Mouse (Mus musculus): ENCODE data around the gene Vwa8. TPM values are rescaled to one million over a fixed set of nuclear protein-coding genes. Genes with fewer than 3 reads are reported as not detected.
"Not testable (repeated sequence)": the region's sequence is repeated elsewhere in the genome, so short reads cannot be mapped to it uniquely, and the experiment has no call there.

Gene Vwa8
- total RNA-seq, 2 experiments from 2014 or later: 29.4 to 31.0 TPM

DNA sequence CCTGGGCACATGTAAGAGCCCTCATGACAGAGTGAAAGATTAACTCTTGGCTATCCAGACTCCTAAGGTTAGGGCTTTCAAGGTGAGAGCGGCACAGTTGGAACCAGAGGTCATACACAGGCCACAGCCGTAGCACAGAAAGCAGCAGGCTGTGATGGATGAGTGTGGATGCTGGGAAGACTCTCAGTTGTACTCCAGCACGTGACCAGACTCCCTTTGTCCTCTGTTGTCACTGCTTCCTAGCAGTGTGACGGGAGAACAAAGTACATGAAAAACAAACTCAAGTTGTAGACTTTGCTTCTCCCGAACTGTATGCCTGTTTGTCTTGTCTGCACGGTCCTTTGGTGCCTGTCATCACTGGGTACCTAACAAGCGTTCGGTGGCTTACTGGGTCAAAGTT is 1.8 kb downstream of the Vwa8 start:
- no peak for TF ChIP-seq CTCF (conservative IDR thresholded peaks at IDR 0.05)
- Histone ChIP-seq H3K27ac (peak overlapping the region; percentile 84), H3K4me3 (no peak overlapping the region)
- DNase-seq (ENCODE audit: low spot score in 2 of 2): no peak

DNA sequence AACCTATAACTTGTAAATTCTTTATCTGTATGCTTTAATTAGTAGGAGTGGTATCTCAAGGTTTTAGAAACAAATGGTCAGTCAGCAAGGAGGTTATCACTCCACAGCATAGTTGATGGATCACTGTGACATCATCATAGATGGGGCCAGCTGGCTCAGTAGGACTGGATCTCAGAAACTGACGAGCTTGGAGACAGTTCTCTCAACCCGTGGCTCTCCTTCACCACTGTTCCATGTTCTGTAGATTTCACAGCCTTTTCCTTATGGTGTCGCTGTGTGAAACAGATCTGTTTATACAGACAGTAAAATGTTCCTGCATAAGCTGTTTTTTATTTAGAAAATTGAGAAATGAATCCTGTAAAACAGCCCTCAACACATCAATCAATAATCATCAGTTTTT is 2.5 kb downstream of the Vwa8 start:
- peak; percentile 52 for TF ChIP-seq CTCF (conservative IDR thresholded peaks at IDR 0.05)
- Histone ChIP-seq H3K4me3 (no peak overlapping the region), H3K27ac (peak overlapping the region; percentile 84)
- DNase-seq (ENCODE audit: low spot score in 2 of 2): peak in 1 of 2 experiments; percentile 24

DNA sequence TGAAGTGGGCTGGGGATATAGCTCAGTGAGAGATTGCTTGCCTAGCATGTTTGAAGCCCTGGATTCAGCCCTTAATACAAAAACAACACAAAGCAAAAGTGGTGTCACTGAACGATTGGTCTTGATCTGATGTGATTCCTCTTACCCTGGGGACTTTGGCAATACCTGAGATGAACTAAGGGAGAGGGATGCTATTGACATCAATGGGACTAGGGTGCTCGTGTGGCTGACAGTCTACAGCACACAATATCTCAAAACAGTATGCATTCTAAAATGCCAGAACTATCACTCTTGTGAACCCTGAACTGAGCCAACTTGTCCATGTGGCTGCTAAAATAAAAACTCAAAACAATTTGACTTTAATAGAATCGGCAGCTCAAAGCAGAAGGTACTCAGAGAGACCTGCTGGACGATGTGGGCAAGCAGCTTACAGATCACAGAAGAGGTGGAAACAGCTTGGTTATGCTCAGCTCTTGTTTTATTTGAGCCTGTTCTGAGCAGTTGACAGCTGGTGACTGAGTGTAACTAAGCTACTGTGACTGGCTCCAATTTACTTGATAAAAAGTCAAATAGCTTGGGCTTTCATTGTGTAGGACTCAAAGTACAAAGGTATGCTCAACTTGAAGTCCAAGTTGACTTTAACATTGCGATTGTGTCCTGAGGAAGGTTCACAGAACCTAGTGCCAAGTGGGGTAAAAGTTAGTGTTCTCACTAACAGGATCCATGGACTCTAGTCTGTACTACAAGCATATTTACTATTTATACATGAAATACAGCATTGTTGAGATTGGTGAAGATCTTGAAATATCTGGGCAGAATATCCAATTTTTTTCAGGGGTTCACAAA is 3.8 kb downstream of the Vwa8 start:
- no peak overlapping the region for H3K4me3 ChIP-seq
- no peak for TF ChIP-seq CTCF (conservative IDR thresholded peaks at IDR 0.05)
- DNase-seq (ENCODE audit: low spot score in 2 of 2): peak; percentile 44 to 52

DNA sequence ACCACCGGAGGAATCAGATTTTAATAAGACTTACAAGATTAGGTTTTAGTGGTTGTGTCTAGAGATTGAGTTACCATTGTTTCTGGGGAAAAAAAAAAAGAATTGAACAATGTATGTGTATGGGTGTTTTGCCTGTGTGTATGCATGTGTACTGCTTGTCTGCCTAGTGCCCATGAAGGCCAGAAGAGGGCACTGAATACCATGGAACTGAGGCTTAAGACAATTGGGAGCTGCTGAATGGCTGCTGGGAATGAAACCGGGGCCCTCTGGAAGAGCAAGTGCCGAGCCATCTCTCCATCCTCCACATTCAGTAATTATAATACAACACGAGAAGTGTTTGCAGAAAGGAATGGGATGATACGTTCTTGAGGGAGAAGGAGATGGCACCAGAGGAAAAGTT is 12.3 kb downstream of the Vwa8 start:
- no peak overlapping the region for H3K4me3 ChIP-seq
- TF ChIP-seq CTCF (conservative IDR thresholded peaks at IDR 0.05): peak; percentile 14; the same call in 1 of the 2 replicates
- no peak for DNase-seq (ENCODE audit: low spot score in 2 of 2)
- no peak overlapping the region for H3K27ac ChIP-seq

More for the DNA sequence above, 3.8 kb downstream of the Vwa8 start:
- H3K27ac ChIP-seq: peak overlapping the region; percentile 84

DNA sequence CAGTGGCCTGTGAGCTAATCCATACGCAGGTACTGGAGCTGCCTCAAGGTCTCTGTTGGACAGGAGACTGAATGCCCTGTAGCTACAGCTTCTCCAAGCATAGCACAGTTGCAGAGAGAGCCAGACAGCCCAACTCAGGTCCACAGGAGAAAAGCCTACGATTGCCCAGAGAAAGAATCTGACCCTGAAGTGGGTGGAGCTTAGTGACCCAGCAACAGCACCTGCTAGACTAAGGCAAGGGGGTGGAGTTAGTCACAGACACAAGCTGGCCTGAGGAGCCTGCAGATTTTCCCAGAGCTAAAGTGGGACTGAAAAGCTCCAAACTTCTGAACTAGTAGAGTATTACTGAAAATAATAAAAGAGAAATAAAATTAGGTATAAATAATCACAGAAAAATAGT is 21.2 kb downstream of the Vwa8 start:
- H3K4me3 ChIP-seq: no peak overlapping the region
- no peak for DNase-seq (ENCODE audit: low spot score in 2 of 2)
- no peak for TF ChIP-seq CTCF (conservative IDR thresholded peaks at IDR 0.05)
- H3K27ac ChIP-seq: no peak overlapping the region

DNA sequence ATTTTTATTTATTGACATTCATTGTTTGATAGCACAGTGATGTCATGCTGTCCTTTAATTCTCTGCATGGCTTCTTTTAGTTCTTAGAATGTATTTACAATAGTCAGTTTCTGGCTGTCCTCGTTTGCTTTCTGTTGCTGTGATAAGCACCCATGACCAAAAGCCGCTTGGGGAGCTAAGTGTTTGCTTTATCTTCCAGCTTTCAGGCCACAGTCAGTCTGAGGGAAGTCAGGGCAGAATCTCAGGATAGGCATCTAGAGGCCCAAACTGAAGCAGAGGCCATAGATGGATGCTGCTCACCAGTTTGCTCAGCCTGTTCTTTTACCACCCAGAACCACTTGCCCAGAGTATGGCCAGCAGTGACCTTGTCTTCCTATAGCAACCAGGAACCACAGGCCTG is 28.3 kb downstream of the Vwa8 start:
- TF ChIP-seq CTCF (conservative IDR thresholded peaks at IDR 0.05): no peak
- no peak for DNase-seq (ENCODE audit: low spot score in 2 of 2)
- no peak overlapping the region for H3K4me3 ChIP-seq
- peak overlapping the region; percentile 66 for H3K27ac ChIP-seq

DNA sequence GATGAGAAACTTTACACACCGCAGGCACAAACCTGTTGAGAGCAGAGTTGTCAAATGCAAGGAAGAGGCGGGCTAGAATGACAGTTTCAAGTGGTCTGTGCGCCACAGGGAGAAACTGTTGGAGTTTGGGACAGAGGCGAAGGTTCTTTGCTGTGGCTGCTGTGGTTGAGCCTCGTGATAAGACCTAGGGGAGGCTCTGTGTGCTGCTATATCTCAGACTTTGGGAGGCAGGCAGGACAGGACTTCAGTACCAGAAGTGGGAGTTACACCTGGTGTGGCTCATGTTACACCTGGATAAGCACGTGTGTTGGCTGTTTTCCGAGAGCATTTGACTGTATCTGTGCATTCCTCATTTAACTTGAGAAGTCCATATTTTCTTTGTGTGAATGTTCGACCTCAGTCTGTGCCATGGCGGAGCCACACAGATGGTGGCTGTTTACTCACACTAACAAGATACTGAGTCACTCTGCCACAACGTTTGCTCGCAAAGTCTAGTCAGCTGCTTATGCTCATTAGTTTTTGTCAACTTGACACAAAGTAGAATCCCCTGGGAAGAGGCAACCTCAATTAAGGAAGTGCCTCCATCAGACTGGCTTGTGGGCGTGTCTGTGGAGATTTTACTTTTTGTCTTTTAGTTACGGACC is 29.7 kb downstream of the Vwa8 start:
- H3K27ac ChIP-seq: peak overlapping the region; percentile 66
- no peak for TF ChIP-seq CTCF (conservative IDR thresholded peaks at IDR 0.05)
- DNase-seq (ENCODE audit: low spot score in 2 of 2): peak; percentile 45 to 46

DNA sequence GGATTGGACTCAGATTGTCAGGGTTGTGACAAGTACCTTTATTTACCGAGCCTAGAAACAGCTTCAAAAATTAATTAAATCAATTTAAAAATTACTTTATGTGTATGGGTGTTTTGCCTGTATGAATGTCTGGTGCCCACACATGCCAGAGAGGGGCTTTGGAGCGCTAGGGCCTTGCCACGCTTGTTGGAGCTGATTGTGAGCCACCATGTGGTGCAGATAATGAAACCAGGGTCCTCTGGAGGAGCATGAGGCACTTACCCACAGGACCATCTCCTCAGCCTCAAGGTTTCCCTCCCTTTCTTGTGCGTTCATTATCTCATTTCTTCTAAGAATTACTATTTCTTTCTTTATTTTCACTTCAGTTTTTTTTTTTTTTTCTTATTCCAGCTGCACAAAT is 32.0 kb downstream of the Vwa8 start:
- no peak for TF ChIP-seq CTCF (conservative IDR thresholded peaks at IDR 0.05)
- Histone ChIP-seq H3K4me3 (no peak overlapping the region), H3K27ac (peak overlapping the region; percentile 81)
- no peak for DNase-seq (ENCODE audit: low spot score in 2 of 2)

More for the DNA sequence above, 29.7 kb downstream of the Vwa8 start:
- H3K4me3 ChIP-seq: no peak overlapping the region

DNA sequence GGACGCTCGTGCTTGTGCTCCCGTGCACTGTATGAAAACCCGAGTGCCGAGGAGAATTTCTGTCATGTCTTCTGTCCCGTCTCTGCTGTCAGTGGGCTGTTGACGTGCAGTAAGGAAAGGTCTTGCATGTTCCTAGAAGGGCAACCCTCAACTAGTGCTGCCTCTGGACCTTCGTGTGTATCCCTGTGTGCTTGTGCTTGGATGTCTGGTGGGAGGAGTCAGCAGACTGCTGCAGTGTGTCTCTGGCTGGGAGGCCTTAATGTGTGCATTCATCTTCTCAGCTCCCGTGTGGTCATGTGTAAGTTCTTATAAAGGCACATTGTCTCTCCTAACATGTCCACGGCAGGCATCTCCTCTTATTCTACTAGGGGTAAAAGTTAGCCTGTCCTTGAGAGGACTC is 32.7 kb downstream of the Vwa8 start:
- peak overlapping the region; percentile 29; the same call in 1 of the 2 replicates for H3K4me3 ChIP-seq
- no peak for TF ChIP-seq CTCF (conservative IDR thresholded peaks at IDR 0.05)
- DNase-seq (ENCODE audit: low spot score in 2 of 2): no peak
- peak overlapping the region; percentile 81 for H3K27ac ChIP-seq

DNA sequence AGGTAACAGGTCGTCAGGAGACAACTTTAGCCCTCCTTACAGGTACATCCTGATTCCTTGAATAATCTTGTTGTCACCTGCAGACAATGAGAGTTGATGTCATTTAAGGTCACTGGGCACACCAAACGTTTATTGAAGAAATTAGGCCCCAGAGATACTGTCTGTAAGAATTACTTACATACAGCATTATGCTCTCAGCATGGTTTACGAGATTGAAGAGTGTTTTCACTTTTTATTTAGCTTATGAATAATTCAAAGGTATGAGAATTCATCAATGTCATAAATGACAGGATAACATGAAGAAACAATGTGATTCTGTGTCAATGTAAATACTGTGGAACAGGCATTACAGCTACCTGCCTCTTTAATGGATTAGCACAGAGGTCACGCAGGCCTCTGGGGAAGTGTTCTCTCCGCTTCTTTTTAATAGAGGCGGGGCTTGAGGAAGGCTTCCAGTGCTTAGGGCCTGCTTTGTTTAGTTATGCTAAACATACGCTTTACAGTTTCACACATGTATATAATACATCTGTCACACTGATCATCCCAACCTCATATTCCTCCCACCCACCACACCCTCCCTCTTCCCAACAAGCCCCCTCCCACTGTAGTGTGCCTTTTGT is 37.2 kb downstream of the Vwa8 start:
- no peak for TF ChIP-seq CTCF (conservative IDR thresholded peaks at IDR 0.05)
- Histone ChIP-seq H3K27ac (no peak overlapping the region), H3K4me3 (no peak overlapping the region)
- no peak for DNase-seq (ENCODE audit: low spot score in 2 of 2)

DNA sequence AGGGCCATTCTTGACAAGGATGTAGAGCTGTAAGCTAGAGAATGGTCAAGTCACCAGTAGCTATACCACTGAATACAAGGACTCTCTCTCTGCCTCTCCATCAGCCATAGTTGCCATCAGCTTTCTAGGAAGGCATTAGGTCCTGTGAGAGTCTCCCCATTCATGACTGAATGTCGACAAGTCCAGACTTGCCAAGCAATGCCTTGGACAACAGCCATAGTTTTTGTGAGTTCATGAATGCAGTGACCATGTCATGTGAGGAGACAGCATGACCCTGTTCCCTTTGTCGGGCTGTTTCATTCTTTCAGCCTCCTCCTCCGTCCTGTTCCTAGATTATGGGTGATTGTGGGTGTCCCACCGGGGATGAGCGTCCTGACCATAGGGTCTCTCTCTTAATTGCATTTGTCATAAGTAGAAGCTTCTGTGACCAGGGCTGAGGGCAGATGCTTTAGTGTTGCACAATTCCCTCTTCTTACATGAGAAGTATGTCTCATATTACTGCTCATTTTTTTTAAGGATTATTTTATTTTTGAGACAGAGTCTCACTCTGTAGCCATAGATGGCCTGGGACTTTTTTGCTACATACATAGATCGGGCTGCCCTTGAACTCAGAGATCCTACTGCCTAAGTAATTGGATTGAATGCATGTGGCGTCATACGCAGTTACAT is 37.8 kb downstream of the Vwa8 start:
- Histone ChIP-seq H3K4me3 (no peak overlapping the region), H3K27ac (no peak overlapping the region)
- no peak for TF ChIP-seq CTCF (conservative IDR thresholded peaks at IDR 0.05)
- no peak for DNase-seq (ENCODE audit: low spot score in 2 of 2)

DNA sequence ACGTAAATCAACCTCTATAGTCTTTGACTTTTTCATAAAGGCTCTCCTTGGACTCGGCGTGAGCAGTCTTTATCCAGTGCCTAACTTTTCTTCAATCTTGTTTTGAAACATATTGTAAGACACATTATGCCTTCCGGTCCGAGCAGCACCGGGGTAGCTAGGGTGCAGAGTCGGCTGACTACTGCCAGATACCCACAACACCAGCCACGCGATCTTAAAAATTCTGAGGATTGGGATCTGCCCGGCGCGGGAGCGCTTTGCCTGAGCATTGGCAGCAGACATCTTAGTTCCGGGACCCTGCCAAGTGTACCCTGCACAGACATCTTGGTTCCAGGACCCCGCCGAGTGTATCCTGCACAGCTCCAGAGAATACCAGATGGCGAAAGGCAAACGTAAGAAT is 38.6 kb downstream of the Vwa8 start:
- not testable (repeated sequence) for DNase-seq (ENCODE audit: low spot score in 2 of 2); H3K27ac ChIP-seq; H3K4me3 ChIP-seq

DNA sequence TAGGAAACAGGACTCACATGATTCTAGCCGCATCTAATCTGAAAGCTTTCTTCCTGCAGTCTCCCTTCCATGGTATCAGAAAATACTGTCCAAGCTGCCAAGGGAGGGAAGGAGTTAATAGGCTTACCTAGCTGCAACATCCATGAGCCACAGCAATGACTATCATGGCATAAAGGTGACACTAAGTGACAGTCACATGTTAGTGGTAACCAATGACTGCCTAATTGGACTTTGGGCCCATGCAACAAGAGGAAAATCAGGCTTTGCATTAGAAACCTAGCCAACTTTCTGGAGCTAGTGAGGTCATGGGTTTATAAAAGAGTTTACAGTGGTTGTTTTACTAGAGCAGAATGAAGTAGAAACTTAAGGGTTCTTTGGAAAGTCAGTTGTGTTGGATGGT is 46.6 kb downstream of the Vwa8 start:
- DNase-seq (ENCODE audit: low spot score in 2 of 2): no peak
- no peak for TF ChIP-seq CTCF (conservative IDR thresholded peaks at IDR 0.05)
- Histone ChIP-seq H3K4me3 (no peak overlapping the region), H3K27ac (no peak overlapping the region)
